Mouse (Mus musculus): Measurements from ENCODE around the gene Tmem116.

Tmem116 gene

DNA sequence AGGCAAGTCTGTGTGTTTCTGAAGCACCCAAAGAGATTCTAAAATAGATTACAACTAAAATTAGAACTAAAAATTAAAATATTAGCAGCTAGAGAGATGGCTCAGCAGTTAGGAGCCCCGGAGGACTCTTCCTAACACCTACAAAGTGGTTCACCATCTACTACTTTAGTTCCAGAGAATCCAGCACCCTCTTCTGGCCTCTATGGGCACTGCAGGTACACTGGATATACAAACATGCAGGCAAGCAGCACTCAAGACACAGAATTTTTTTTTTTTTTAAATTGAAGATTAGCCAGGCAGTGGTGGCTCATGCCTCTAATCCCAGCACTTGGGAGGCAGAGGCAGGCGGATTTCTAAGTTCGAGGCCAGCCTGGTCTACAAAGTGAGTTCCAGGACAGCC lies 8.1 kb upstream of the Tmem116 start:
- no peak overlapping the region for H3K4me3 ChIP-seq (replicated peaks; ENCODE audit: low read length)
- H3K27me3 ChIP-seq (ENCODE audit: insufficient read depth, low read length): no peaks in the 10 kb centered on the region
- H3K4me1 ChIP-seq (replicated peaks; ENCODE audit: low read depth, low read length): peaks cover 46% of the 10 kb centered on the region
- TF ChIP-seq CTCF (conservative IDR thresholded peaks at IDR 0.05; ENCODE audit: low read length): peak; percentile 80
- no peak for TF ChIP-seq POU5F1 (IDR thresholded peaks at IDR 0.05; ENCODE audit: borderline replicate concordance, low read length)
- no peak for TF ChIP-seq NANOG (IDR thresholded peaks at IDR 0.05; ENCODE audit: borderline replicate concordance, low read length)
- H3K36me3 ChIP-seq (ENCODE audit: insufficient read depth, low read length): peaks cover 100% of the 10 kb centered on the region
- H3K9me3 ChIP-seq (ENCODE audit: low read length): no peaks in the 10 kb centered on the region

DNA sequence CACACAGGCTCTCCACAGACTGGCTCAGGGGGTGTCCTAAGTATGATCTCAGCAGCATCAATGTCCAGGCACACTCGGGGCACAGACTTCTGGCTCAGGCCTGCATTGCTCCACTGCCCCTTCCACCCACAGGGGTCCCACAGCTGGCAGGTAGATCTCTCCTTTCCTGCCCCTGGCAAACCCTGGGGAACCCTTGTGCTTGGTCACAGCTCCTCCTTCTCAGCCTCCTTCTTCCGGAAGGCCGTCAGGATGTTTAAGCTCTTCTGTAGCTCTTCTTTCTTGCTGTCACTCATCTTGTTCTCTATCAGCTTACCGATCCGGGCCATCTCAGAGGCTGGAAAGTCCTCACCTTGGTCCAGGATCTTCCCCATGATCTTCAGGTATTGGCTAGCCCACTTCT lies 6.8 kb upstream of the Tmem116 start:
- TF ChIP-seq NANOG (IDR thresholded peaks at IDR 0.05; ENCODE audit: borderline replicate concordance, low read length): no peak

DNA sequence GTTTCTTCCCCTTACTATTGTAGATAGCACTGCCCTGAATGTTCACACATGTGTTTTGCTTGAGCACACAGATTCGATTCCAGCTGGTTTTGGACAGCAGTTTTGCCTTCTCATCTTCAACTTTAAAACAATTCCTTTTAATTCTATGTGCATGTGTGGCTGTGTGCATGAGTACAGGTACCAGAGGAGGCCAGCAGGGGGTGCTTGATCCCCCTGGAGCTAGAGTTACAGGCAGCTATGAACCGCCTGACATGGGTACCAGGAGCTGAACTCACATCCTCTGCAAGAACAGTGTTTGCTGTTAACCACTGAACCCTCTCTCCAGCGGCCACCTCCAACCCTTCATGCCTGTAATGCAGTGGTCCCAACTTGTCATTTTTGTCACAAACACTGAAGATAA lies 3.2 kb upstream of the Tmem116 start:
- Histone ChIP-seq H3K4me3 (replicated peaks; ENCODE audit: low read length) (no peak overlapping the region), H3K9me3 (ENCODE audit: low read length) (no peaks in the 10 kb centered on the region), H3K36me3 (ENCODE audit: insufficient read depth, low read length) (peaks cover 72% of the 10 kb centered on the region), H3K27me3 (ENCODE audit: insufficient read depth, low read length) (no peaks in the 10 kb centered on the region), H3K4me1 (replicated peaks; ENCODE audit: low read depth, low read length) (peaks cover 57% of the 10 kb centered on the region)
- peak; percentile 69 for TF ChIP-seq CTCF (conservative IDR thresholded peaks at IDR 0.05; ENCODE audit: low read length)
- no peak for TF ChIP-seq POU5F1 (IDR thresholded peaks at IDR 0.05; ENCODE audit: borderline replicate concordance, low read length)
- no peak for TF ChIP-seq NANOG (IDR thresholded peaks at IDR 0.05; ENCODE audit: borderline replicate concordance, low read length)

More for the DNA sequence above, 6.8 kb upstream of the Tmem116 start:
- Histone ChIP-seq H3K9me3 (ENCODE audit: low read length) (no peaks in the 10 kb centered on the region), H3K4me1 (replicated peaks; ENCODE audit: low read depth, low read length) (peaks cover 47% of the 10 kb centered on the region), H3K27me3 (ENCODE audit: insufficient read depth, low read length) (no peaks in the 10 kb centered on the region), H3K36me3 (ENCODE audit: insufficient read depth, low read length) (peaks cover 100% of the 10 kb centered on the region), H3K4me3 (replicated peaks; ENCODE audit: low read length) (no peak overlapping the region)

GRCm38 (mm10) chr5:121449976-121450375 lies 1.7 kb upstream of the Tmem116 start:
- peak overlapping the region; percentile 99; the same call in 1 of the 2 replicates for H3K4me3 ChIP-seq (replicated peaks; ENCODE audit: low read length)
- peaks cover 63% of the 10 kb centered on the region for H3K4me1 ChIP-seq (replicated peaks; ENCODE audit: low read depth, low read length)
- H3K36me3 ChIP-seq (ENCODE audit: insufficient read depth, low read length): peaks cover 66% of the 10 kb centered on the region
- no peaks in the 10 kb centered on the region for H3K9me3 ChIP-seq (ENCODE audit: low read length)
- H3K27me3 ChIP-seq (ENCODE audit: insufficient read depth, low read length): no peaks in the 10 kb centered on the region
- TF ChIP-seq POU5F1 (IDR thresholded peaks at IDR 0.05; ENCODE audit: borderline replicate concordance, low read length): no peak
- TF ChIP-seq CTCF (conservative IDR thresholded peaks at IDR 0.05; ENCODE audit: low read length): peak; percentile 50

DNA sequence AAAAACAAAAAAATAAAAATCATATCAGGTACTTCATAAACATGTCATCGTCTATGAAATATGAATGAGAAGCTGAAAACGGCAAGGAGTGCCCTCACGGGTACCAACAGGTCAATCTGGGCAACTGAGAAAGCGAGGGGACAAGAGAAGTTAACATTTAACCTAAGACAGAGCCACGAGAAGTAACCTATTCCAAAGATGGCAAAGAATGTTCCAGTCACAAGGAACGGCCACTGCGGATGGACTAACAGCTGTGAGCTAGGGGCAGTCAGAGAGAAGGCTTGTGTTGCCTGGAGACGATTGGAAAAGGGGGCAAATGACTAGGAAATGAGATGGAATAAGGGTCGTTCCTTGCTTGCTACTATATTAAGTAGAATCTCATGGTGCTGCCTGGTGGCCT lies 1.2 kb upstream of the Tmem116 start:
- H3K4me1 ChIP-seq (replicated peaks; ENCODE audit: low read depth, low read length): peaks cover 63% of the 10 kb centered on the region
- peak overlapping the region; percentile 99; the same call in 1 of the 2 replicates for H3K4me3 ChIP-seq (replicated peaks; ENCODE audit: low read length)
- TF ChIP-seq CTCF (conservative IDR thresholded peaks at IDR 0.05; ENCODE audit: low read length): no peak
- no peak for TF ChIP-seq NANOG (IDR thresholded peaks at IDR 0.05; ENCODE audit: borderline replicate concordance, low read length)
- TF ChIP-seq POU5F1 (IDR thresholded peaks at IDR 0.05; ENCODE audit: borderline replicate concordance, low read length): no peak
- H3K36me3 ChIP-seq (ENCODE audit: insufficient read depth, low read length): peaks cover 61% of the 10 kb centered on the region
- H3K27me3 ChIP-seq (ENCODE audit: insufficient read depth, low read length): no peaks in the 10 kb centered on the region
- no peaks in the 10 kb centered on the region for H3K9me3 ChIP-seq (ENCODE audit: low read length)

DNA sequence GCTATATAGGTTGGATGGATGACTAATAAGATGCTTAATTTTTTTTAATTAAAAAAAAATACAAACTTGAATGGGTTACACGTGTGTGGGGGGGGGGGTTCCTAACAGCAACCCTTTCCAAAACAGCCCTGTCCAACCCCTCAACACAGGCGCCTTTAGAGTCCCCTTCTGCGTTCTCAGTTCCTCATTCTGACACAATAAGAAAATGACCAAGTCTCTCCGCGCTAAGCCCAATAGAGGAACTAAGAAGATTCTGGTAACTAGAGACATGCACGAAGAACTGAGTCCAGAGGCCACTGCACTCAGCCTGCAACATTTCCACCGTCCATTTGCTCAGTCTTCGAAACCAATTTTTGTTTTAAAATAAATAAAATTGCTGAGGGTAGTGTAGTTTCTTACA lies 490 bp upstream of the Tmem116 start:
- Histone ChIP-seq H3K27me3 (ENCODE audit: insufficient read depth, low read length) (no peaks in the 10 kb centered on the region), H3K4me1 (replicated peaks; ENCODE audit: low read depth, low read length) (peaks cover 68% of the 10 kb centered on the region)
- TF ChIP-seq POU5F1 (IDR thresholded peaks at IDR 0.05; ENCODE audit: borderline replicate concordance, low read length) (no peak), NANOG (IDR thresholded peaks at IDR 0.05; ENCODE audit: borderline replicate concordance, low read length) (no peak), CTCF (conservative IDR thresholded peaks at IDR 0.05; ENCODE audit: low read length) (0 out of 2 replicates have a peak, but pooled peaks have one; percentile 2)

DNA sequence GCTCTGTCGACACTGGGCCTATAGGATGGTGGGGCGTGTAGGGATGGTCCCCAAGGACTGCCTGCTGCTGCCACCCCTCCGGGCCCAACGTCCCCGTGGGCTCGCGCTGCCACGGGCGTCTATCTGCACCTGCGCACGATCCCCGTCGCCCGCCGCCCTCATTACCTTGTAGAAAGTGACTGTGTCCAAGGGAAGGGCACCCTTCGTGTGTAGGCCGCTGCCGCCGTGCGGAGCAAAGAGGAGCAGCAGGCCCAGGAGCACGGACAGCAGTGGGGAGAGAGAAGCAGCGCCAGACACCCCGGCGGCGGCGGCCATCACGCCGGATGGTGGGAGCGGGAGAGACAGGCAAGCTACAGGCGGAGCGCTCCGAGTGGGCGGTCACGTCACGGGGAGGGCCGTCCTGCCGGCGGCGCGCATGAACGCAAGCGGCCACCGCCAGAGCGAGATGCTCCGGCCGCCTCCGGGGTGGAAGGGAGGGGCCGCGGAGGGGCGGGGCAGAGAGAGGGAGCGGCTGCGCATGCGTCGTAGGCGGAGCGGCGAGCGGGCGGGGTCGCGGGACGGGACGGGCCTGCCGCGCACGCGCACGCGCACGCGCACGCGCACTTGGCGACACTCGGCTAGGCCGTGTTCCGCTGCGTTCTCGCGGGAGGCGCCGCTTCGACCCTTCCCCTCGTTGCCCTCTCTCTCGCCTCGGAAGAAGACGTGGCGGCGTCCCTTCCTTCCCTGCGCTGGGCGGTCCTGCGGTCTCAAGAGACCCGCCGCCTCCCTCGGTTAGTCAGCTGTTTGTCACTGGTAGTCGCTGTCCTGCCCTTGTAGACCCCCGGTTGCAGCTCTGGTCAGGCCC lies 555 bp downstream of the Tmem116 start, which contains the start of gene Erp29:
Gene Erp29 (minus strand): TSS at position 481 of the 844 bp plus-strand sequence.
- H3K4me1 ChIP-seq (replicated peaks; ENCODE audit: low read depth, low read length): peaks cover 64% of the 10 kb centered on the region

More for the DNA sequence above, 490 bp upstream of the Tmem116 start:
- Histone ChIP-seq H3K9me3 (ENCODE audit: low read length) (no peaks in the 10 kb centered on the region), H3K4me3 (replicated peaks; ENCODE audit: low read length) (peak overlapping the region; percentile 99), H3K36me3 (ENCODE audit: insufficient read depth, low read length) (peaks cover 54% of the 10 kb centered on the region)

GRCm38 (mm10) chr5:121452906-121453305 lies 1.2 kb downstream of the Tmem116 start:
- H3K4me3 ChIP-seq (replicated peaks; ENCODE audit: low read length): peak overlapping the region; percentile 99
- H3K27me3 ChIP-seq (ENCODE audit: insufficient read depth, low read length): no peaks in the 10 kb centered on the region
- peaks cover 61% of the 10 kb centered on the region for H3K4me1 ChIP-seq (replicated peaks; ENCODE audit: low read depth, low read length)
- peaks cover 37% of the 10 kb centered on the region for H3K36me3 ChIP-seq (ENCODE audit: insufficient read depth, low read length)
- TF ChIP-seq CTCF (conservative IDR thresholded peaks at IDR 0.05; ENCODE audit: low read length) (no peak), NANOG (IDR thresholded peaks at IDR 0.05; ENCODE audit: borderline replicate concordance, low read length) (no peak), POU5F1 (IDR thresholded peaks at IDR 0.05; ENCODE audit: borderline replicate concordance, low read length) (no peak)
- H3K9me3 ChIP-seq (ENCODE audit: low read length): no peaks in the 10 kb centered on the region

More for the DNA sequence above, 555 bp downstream of the Tmem116 start, which contains the start of gene Erp29:
- no peaks in the 10 kb centered on the region for H3K27me3 ChIP-seq (ENCODE audit: insufficient read depth, low read length)
- TF ChIP-seq CTCF (conservative IDR thresholded peaks at IDR 0.05; ENCODE audit: low read length) (no peak), NANOG (IDR thresholded peaks at IDR 0.05; ENCODE audit: borderline replicate concordance, low read length) (no peak), POU5F1 (IDR thresholded peaks at IDR 0.05; ENCODE audit: borderline replicate concordance, low read length) (no peak)
- H3K36me3 ChIP-seq (ENCODE audit: insufficient read depth, low read length): peaks cover 44% of the 10 kb centered on the region
- H3K4me3 ChIP-seq (replicated peaks; ENCODE audit: low read length): peak within 1 kb of the TSS; percentile 99
- H3K9me3 ChIP-seq (ENCODE audit: low read length): no peaks in the 10 kb centered on the region

All from E14TG2a.4 (cell line).